Mouse (Mus musculus) spleen, adult 2 months (tissue): Measurements from ENCODE around the gene Ddx3x.

Source experiments
- CTCF ChIP-seq: fragments of 200-500 bp; IDR thresholded peaks from 2 replicates; pipeline ENCODE4 v1.5.1; 2011; ENCODE audit warnings: mild to moderate bottlenecking, inconsistent platforms; ENCODE audit not compliant: insufficient read depth, insufficient read length, insufficient replicate concordance; ENCODE audit errors: extremely low read depth
- POLR2A ChIP-seq: fragments of 200-500 bp; IDR thresholded peaks from 2 replicates; pipeline ENCODE4 v1.6.1; 2011; ENCODE audit warnings: low read depth, low read length, inconsistent platforms

DNA sequence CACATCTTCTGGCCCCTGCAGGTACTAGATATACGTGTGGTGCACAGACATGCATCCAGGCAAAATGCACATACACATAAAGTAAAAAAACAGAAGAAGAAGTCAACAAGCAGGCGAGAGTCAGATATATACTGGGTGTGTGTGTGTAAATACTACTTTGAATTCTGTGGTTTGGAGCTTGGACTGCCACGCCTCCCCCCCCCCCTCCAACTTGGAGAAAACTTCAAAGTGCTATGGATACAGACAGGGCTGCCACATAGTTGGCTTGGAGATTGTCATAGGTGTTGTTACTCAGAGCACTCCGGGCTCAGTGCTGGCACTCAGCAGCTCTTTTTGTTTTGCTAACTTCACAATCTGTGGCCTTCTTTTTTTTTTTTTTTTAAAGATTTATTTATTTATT is 29.1 kb upstream of the Ddx3x start:
- TF ChIP-seq POLR2A (no peak), CTCF (no peak)
